Mouse (Mus musculus): ENCODE data around the gene Mrpl2. TPM values are rescaled to one million over a fixed set of nuclear protein-coding genes. Genes with fewer than 3 reads are reported as not detected.
A peak's percentile ranks its signal among the peaks of the same experiment; 100 is the strongest.

Mrpl2 gene
- polyA plus RNA-seq, 1 experiment from 2014 or later: 108 TPM

DNA sequence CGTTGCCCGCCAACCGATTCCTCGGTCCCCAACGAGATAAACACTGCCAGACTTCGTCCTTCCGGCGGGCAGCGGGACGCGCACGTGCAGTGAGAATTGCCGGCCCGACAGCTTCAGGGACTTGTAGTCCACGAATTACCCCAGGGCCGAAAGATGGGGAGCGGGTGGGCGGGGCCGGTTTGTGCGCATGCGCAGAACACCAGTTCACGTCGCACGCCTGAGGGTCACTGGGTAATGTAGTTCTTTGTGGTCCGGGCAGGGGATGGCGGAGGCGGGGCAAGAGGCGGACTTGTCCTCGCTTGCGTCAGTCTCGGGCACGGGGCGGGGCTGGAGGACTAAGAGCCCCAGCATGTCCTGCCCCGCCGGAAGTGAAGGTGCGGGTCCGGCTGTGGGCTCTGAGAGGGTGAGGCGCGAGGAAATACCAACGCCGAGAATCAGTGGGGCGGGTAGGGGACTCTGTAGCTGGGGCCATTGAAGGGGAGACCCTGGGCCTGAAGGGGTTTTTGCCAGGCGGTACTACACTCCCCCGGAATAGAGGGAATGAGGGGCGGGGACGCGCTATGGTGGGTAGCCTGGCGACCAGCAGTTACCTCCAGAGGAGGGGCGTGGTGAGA, 34.8 kb downstream of the Mrpl2 start, which contains the start of gene Klhdc3:
Gene Klhdc3, minus strand, starts transcription at position 155 of the 614 bp plus-strand sequence.
- Histone ChIP-seq H3K27ac (ENCODE audit: low read depth, low read length) (peak within 1 kb of the TSS; percentile 80), H3K4me1 (ENCODE audit: control insufficient read depth, insufficient read depth, low read length) (peaks cover 18% of the 10 kb centered on the region), H3K4me2 (ENCODE audit: low read length) (peak within 1 kb of the TSS; percentile 79), H3K9ac (ENCODE audit: low read length) (peak within 1 kb of the TSS; percentile 76), H3K27me3 (replicated peaks; ENCODE audit: control insufficient read depth, insufficient read depth, low read length) (no peaks in the 10 kb centered on the region), H3K9me3 (replicated peaks; ENCODE audit: control insufficient read depth, low read length) (no peaks in the 10 kb centered on the region), H3K4me3 (ENCODE audit: low read depth, low read length) (peak within 1 kb of the TSS; percentile 80), H3K36me3 (ENCODE audit: control insufficient read depth, insufficient read depth, low read length) (peaks cover 58% of the 10 kb centered on the region)
- ATAC-seq (peak; percentile 98), DNase-seq (ENCODE audit: low spot score) (peak; percentile 99)
- under 1% methylated on average over 49 of the region's 49 CpGs for WGBS

DNA sequence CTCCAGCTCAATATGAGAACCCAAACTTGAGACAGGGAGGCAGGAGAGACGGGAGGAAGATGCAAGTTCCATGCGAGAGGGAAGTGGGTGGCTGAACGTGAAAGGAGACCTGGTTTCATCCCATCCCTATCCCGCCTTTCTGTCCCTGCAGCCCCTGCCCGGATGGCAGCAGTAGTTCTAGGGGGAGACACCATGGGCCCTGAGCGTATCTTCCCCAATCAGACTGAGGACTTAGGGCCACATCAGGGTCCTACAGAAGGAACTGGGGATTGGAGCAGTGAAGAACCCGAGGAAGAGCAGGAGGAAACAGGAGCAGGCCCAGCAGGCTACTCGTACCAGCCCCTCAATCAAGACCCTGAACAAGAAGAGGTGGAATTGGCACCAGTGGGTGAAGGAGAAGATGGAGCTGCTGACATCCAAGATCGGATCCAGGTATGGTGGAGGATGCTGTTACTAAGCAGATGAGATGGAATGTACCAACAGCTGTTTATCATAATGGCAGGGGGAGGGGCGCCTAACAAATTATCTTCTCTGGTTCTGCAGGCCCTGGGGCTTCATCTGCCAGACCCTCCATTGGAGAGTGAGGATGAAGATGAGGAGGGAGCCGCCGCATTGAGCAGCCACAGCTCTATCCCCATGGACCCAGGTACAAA, 35.6 kb downstream of the Mrpl2 start:
- H3K9ac ChIP-seq (ENCODE audit: low read length): peak overlapping the region; percentile 70
- H3K4me2 ChIP-seq (ENCODE audit: low read length): peak overlapping the region; percentile 79
- 31% methylated on average over 12 of the region's 12 CpGs for WGBS
- ATAC-seq (no peak), DNase-seq (ENCODE audit: low spot score) (no peak)
- peaks cover 18% of the 10 kb centered on the region for H3K4me1 ChIP-seq (ENCODE audit: control insufficient read depth, insufficient read depth, low read length)
- H3K27me3 ChIP-seq (replicated peaks; ENCODE audit: control insufficient read depth, insufficient read depth, low read length): no peaks in the 10 kb centered on the region
- no peaks in the 10 kb centered on the region for H3K9me3 ChIP-seq (replicated peaks; ENCODE audit: control insufficient read depth, low read length)
- peaks cover 58% of the 10 kb centered on the region for H3K36me3 ChIP-seq (ENCODE audit: control insufficient read depth, insufficient read depth, low read length)
- no peak overlapping the region for H3K27ac ChIP-seq (ENCODE audit: low read depth, low read length)
- peak overlapping the region; percentile 80 for H3K4me3 ChIP-seq (ENCODE audit: low read depth, low read length)

DNA sequence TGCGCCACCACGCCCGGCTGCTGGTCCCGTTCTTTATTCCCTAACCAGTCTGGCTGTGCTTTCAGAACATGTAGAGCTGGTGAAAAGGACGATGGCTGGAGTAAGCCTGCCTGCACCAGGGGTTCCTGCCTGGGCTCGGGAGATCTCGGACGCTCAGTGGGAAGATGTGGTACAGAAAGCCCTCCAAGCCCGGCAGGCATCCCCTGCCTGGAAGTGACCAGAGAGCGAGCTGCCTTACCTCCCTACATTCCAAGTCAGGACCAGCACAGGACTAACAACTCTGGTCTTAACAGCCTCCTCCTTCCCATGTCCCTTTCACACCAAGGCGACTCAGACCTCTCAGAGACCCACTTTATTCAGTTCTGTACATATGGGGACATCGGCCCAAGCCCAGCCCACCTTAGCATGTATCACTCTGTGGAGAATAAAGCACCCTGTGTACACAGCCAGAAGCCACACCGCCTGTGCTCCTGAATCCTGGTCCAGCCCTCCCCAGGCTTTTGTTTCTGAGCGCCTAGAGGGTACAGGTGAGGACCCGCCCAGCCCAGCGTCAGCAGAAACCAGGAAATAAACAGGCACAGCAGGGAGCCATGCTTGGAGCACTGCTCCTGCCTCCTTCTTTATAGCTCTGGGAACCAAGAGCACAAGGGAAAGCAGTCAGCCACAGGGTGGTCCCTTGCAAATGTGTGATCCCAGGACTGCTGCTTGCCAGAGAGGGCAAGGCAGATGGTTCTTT, 36.8 kb downstream of the Mrpl2 start:
- no peaks in the 10 kb centered on the region for H3K27me3 ChIP-seq (replicated peaks; ENCODE audit: control insufficient read depth, insufficient read depth, low read length)
- no peak overlapping the region for H3K4me2 ChIP-seq (ENCODE audit: low read length)
- H3K9me3 ChIP-seq (replicated peaks; ENCODE audit: control insufficient read depth, low read length): no peaks in the 10 kb centered on the region
- peaks cover 54% of the 10 kb centered on the region for H3K36me3 ChIP-seq (ENCODE audit: control insufficient read depth, insufficient read depth, low read length)
- 76% methylated on average over 16 of the region's 16 CpGs for WGBS
- H3K27ac ChIP-seq (ENCODE audit: low read depth, low read length): no peak overlapping the region
- no peak overlapping the region for H3K4me3 ChIP-seq (ENCODE audit: low read depth, low read length)
- DNase-seq (ENCODE audit: low spot score) (no peak), ATAC-seq (no peak)
- H3K9ac ChIP-seq (ENCODE audit: low read length): no peak overlapping the region
- H3K4me1 ChIP-seq (ENCODE audit: control insufficient read depth, insufficient read depth, low read length): peaks cover 18% of the 10 kb centered on the region

DNA sequence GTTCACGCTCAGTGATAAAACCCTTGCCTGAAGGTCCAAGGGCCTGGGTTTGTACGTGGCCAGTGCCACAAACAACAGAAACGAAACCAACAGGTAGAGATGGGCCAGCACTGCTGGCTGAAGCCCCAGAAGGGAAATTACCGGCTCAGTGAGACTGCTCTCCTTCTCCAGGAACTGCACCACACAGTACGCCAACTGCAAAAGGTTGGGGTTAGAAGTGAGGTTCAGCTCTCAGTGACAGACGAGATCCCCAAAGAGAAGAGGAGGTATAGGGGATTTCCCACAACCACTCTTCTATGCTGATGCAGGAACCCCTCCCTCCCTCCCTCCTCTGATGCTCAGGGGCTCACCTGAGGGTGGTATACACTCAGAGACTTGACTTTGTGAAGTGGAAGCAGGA, 39.9 kb downstream of the Mrpl2 start:
- no peaks in the 10 kb centered on the region for H3K9me3 ChIP-seq (replicated peaks; ENCODE audit: control insufficient read depth, low read length)
- DNase-seq (ENCODE audit: low spot score) (no peak), ATAC-seq (no peak)
- peaks cover 50% of the 10 kb centered on the region for H3K36me3 ChIP-seq (ENCODE audit: control insufficient read depth, insufficient read depth, low read length)
- no peak overlapping the region for H3K4me3 ChIP-seq (ENCODE audit: low read depth, low read length)
- H3K27me3 ChIP-seq (replicated peaks; ENCODE audit: control insufficient read depth, insufficient read depth, low read length): no peaks in the 10 kb centered on the region
- H3K4me1 ChIP-seq (ENCODE audit: control insufficient read depth, insufficient read depth, low read length): peaks cover 6% of the 10 kb centered on the region
- no peak overlapping the region for H3K9ac ChIP-seq (ENCODE audit: low read length)
- WGBS: 97% methylated on average over 6 of the region's 6 CpGs
- no peak overlapping the region for H3K27ac ChIP-seq (ENCODE audit: low read depth, low read length)
- H3K4me2 ChIP-seq (ENCODE audit: low read length): no peak overlapping the region

DNA sequence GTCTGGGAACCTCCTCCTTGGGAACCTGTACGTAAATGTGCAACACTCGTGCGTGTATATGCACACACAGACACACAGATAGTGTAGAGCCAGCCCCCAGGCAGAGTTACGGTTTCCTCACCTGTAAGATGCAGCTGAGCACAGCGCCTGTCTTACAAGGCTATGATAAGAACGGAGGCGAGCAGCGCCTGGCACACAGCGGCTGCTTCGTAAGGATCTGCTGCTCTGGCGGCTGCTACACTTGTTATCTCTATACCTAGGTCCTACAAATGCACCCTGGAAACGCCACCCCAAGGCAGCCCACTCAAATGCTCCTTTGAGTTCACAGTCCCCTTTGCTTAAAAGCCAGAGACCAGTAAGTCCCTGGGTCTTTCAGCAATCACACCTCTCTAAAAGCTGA, 44.6 kb downstream of the Mrpl2 start:
- Histone ChIP-seq H3K4me3 (ENCODE audit: low read depth, low read length) (no peak overlapping the region), H3K9me3 (replicated peaks; ENCODE audit: control insufficient read depth, low read length) (no peaks in the 10 kb centered on the region), H3K4me1 (ENCODE audit: control insufficient read depth, insufficient read depth, low read length) (no peaks in the 10 kb centered on the region), H3K27ac (ENCODE audit: low read depth, low read length) (no peak overlapping the region), H3K36me3 (ENCODE audit: control insufficient read depth, insufficient read depth, low read length) (peaks cover 20% of the 10 kb centered on the region), H3K9ac (ENCODE audit: low read length) (no peak overlapping the region), H3K4me2 (ENCODE audit: low read length) (no peak overlapping the region), H3K27me3 (replicated peaks; ENCODE audit: control insufficient read depth, insufficient read depth, low read length) (no peaks in the 10 kb centered on the region)
- no peak for ATAC-seq
- WGBS: 93% methylated on average over 12 of the region's 12 CpGs
- no peak for DNase-seq (ENCODE audit: low spot score)

DNA sequence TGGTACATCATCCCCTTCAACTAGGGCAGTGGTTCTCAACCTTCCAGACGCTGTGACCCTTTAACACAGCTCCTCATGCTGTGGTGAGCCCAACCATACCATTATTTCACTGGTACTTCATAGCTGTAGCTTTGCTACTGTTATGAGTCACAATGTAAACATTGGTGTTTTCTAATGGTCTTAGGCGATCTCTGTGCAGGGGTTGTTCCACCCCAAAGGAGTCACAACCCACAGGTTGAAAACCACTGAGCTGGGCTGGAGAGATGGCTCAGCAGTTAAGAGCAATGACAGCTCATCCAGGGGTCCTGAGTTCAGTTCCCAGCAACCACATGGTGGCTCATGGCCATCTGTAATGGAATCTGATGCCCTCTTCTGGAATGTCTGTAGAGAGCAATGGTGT, 45.4 kb downstream of the Mrpl2 start:
- no peak overlapping the region for H3K4me2 ChIP-seq (ENCODE audit: low read length)
- ATAC-seq (no peak), DNase-seq (ENCODE audit: low spot score) (no peak)
- H3K4me3 ChIP-seq (ENCODE audit: low read depth, low read length): no peak overlapping the region
- H3K9me3 ChIP-seq (replicated peaks; ENCODE audit: control insufficient read depth, low read length): no peaks in the 10 kb centered on the region
- no peak overlapping the region for H3K9ac ChIP-seq (ENCODE audit: low read length)
- WGBS: 88% methylated on average over 2 of the region's 2 CpGs
- no peaks in the 10 kb centered on the region for H3K4me1 ChIP-seq (ENCODE audit: control insufficient read depth, insufficient read depth, low read length)
- H3K27me3 ChIP-seq (replicated peaks; ENCODE audit: control insufficient read depth, insufficient read depth, low read length): no peaks in the 10 kb centered on the region
- peaks cover 16% of the 10 kb centered on the region for H3K36me3 ChIP-seq (ENCODE audit: control insufficient read depth, insufficient read depth, low read length)
- H3K27ac ChIP-seq (ENCODE audit: low read depth, low read length): no peak overlapping the region

DNA sequence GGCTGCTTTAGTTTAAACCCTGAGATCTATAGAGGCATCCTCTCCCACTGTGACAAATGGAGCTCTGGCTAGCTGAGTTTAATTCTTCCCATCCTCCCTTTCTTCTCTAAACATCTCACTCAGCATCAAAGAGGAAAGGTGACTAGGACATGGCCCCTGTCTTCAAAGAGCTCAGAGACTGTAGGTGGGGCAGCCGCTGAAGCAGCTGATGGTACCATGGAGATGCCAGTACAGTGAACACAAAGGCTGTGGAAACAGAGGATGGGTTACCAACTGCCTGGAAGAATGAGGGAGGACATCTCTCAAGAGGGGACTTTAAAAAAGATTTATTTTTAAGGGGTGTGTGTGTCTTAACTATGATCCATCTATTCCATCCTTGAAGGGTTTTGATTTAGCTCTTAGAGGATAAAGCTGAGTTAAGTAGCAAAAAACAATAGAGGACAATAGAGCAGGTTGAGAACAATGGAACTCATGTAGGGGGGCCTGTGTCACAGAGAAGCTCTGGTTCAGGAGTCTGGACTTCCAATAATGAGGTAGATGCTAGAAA, 48.6 kb downstream of the Mrpl2 start:
- Histone ChIP-seq H3K4me1 (ENCODE audit: control insufficient read depth, insufficient read depth, low read length) (no peaks in the 10 kb centered on the region), H3K27me3 (replicated peaks; ENCODE audit: control insufficient read depth, insufficient read depth, low read length) (no peaks in the 10 kb centered on the region), H3K4me2 (ENCODE audit: low read length) (no peak overlapping the region), H3K9me3 (replicated peaks; ENCODE audit: control insufficient read depth, low read length) (no peaks in the 10 kb centered on the region), H3K36me3 (ENCODE audit: control insufficient read depth, insufficient read depth, low read length) (peaks cover 20% of the 10 kb centered on the region), H3K4me3 (ENCODE audit: low read depth, low read length) (no peak overlapping the region), H3K9ac (ENCODE audit: low read length) (no peak overlapping the region), H3K27ac (ENCODE audit: low read depth, low read length) (no peak overlapping the region)
- DNase-seq (ENCODE audit: low spot score) (no peak), ATAC-seq (0 out of 2 replicates have a peak, but pooled peaks have one; percentile 26)
- WGBS: 86% methylated on average over 1 of the region's 1 CpGs

DNA sequence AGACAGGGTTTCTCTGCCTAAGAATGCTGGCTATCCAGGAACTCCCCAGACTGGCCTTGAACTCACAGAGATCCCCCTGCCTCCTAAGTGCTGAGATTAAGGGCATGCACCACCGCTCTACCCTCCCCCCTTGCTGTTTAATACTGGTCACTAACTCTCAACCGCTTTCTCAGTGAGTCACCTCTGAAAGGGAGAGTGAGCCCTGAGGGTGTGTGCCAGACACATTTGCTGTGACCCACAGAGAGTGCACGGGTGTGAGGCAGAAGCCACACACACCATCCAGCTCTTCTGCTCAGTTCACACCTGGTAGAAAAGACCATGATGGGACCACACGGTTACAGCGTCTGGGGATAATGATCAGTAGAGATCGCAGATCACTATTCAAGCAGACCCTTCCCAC, 52.5 kb downstream of the Mrpl2 start:
- peaks cover 10% of the 10 kb centered on the region for H3K4me1 ChIP-seq (ENCODE audit: control insufficient read depth, insufficient read depth, low read length)
- H3K27ac ChIP-seq (ENCODE audit: low read depth, low read length): no peak overlapping the region
- no peaks in the 10 kb centered on the region for H3K27me3 ChIP-seq (replicated peaks; ENCODE audit: control insufficient read depth, insufficient read depth, low read length)
- no peak overlapping the region for H3K9ac ChIP-seq (ENCODE audit: low read length)
- DNase-seq (ENCODE audit: low spot score) (no peak), ATAC-seq (no peak)
- no peaks in the 10 kb centered on the region for H3K9me3 ChIP-seq (replicated peaks; ENCODE audit: control insufficient read depth, low read length)
- WGBS: 92% methylated on average over 6 of the region's 6 CpGs
- H3K4me3 ChIP-seq (ENCODE audit: low read depth, low read length): no peak overlapping the region
- peaks cover 24% of the 10 kb centered on the region for H3K36me3 ChIP-seq (ENCODE audit: control insufficient read depth, insufficient read depth, low read length)
- H3K4me2 ChIP-seq (ENCODE audit: low read length): no peak overlapping the region
